Mouse (Mus musculus) retina, postnatal 7 days (tissue): ENCODE data around the gene Hrg.
"Not testable (repeated sequence)": the region's sequence is repeated elsewhere in the genome, so short reads cannot be mapped to it uniquely, and the experiment has no call there.

ENCODE experiments used
- DNase-seq: peaks from one replicate; pipeline ENCODE4 v3.0.0-alpha.2; 2012; ENCODE audit warnings: low read depth, low spot score

The Hrg gene

GRCm38 (mm10) chr16:22950840-22951395 lies at the start of gene Hrg:
TSS of gene Hrg (plus strand) at chr16:22951072.
- no peak for DNase-seq

- DNase-seq, result no peak
Observed at GRCm38 (mm10) chr16:22901326-22901725, 49.5 kb upstream of the Hrg start.

GRCm38 (mm10) chr16:22909290-22909689 lies 41.6 kb upstream of the Hrg start:
- DNase-seq, result no peak

- DNase-seq, result no peak
Observed at GRCm38 (mm10) chr16:22911986-22912385, 38.9 kb upstream of the Hrg start.

GRCm38 (mm10) chr16:22912886-22913285 lies 38.0 kb upstream of the Hrg start:
- DNase-seq, result no peak

GRCm38 (mm10) chr16:22914276-22914675 lies 36.6 kb upstream of the Hrg start:
- no peak for DNase-seq

- no peak for DNase-seq
Observed at GRCm38 (mm10) chr16:22918034-22918433, 32.8 kb upstream of the Hrg start, which contains the start of gene Fetub. TSS of gene Fetub (plus strand) at chr16:22918334.

GRCm38 (mm10) chr16:22918664-22919312 lies 32.1 kb upstream of the Hrg start:
- DNase-seq, result no peak

GRCm38 (mm10) chr16:22919971-22920854 lies 30.7 kb upstream of the Hrg start:
- DNase-seq, result no peak

- DNase-seq, result no peak
Observed at GRCm38 (mm10) chr16:22921761-22922160, 29.1 kb upstream of the Hrg start.

GRCm38 (mm10) chr16:22922433-22922832 lies 28.4 kb upstream of the Hrg start:
- no peak for DNase-seq

GRCm38 (mm10) chr16:22929575-22929974 lies 21.3 kb upstream of the Hrg start:
- no peak for DNase-seq

- DNase-seq, result no peak
Observed at GRCm38 (mm10) chr16:22931431-22932200, 19.3 kb upstream of the Hrg start.

- no peak for DNase-seq
Observed at GRCm38 (mm10) chr16:22937631-22938030, 13.2 kb upstream of the Hrg start.

GRCm38 (mm10) chr16:22938541-22938940 lies 12.3 kb upstream of the Hrg start:
- no peak for DNase-seq

- DNase-seq, result no peak
Observed at GRCm38 (mm10) chr16:22939120-22939695, 11.7 kb upstream of the Hrg start.

GRCm38 (mm10) chr16:22941825-22942476 lies 8.9 kb upstream of the Hrg start:
- DNase-seq, result not testable (repeated sequence)

GRCm38 (mm10) chr16:22947371-22947770 lies 3.5 kb upstream of the Hrg start:
- DNase-seq, result no peak

- no peak for DNase-seq
Observed at GRCm38 (mm10) chr16:22953069-22953468, 2.2 kb downstream of the Hrg start.

GRCm38 (mm10) chr16:22955397-22956084 lies 4.7 kb downstream of the Hrg start:
- no peak for DNase-seq
